Mouse (Mus musculus): ENCODE results near the gene Gm21992.

The Gm21992 gene

DNA sequence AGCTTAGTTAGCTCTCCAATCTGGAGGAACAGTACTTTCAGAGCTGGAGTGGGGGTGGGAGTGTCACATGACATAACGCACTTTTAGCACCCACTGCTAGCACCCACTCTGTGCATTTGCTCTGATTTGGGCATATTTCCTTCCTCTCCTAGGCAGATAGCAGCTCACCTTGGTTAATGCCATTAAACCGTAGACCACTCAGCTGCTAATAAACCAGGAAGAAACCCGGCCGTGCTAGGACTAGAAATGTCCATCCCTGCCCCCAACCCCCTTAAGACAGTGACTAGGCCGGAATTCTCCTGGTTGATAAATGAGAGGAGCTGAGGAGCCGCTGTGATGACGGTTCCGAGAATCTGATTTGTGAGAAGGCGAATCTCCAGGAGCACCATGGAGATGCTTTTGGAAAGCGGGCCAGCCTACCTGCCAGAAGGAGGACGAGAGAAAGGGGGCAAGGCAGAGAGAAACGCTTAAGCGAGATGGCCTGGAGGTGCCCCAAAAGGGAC is 100.3 kb downstream of the Gm21992 start, which contains the start of gene Sptbn2:
Gene Sptbn2 (plus strand): TSS at position 70 of the 503 bp plus-strand sequence.
- DNase-seq: peak; percentile 54 to 70

DNA sequence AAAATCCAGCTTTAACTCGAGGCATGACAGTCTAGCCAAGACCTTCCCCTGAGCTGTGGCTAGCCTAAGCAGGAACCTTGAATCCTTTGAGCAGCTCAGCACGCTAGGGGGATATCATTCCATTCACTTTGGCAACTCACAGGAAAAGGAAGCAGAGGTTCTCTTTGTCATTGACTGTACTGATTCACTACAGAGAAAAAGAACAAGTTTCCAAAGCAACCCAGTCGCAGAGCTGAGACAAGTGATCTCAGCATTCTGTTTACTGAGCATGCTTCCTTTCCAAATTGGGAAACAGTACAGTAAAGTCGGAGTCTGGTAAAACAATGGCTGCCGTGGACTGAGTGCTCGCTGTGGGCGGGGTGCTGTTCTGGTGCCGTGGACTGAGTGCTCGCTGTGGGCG is 102.6 kb downstream of the Gm21992 start:
- DNase-seq: no peak

DNA sequence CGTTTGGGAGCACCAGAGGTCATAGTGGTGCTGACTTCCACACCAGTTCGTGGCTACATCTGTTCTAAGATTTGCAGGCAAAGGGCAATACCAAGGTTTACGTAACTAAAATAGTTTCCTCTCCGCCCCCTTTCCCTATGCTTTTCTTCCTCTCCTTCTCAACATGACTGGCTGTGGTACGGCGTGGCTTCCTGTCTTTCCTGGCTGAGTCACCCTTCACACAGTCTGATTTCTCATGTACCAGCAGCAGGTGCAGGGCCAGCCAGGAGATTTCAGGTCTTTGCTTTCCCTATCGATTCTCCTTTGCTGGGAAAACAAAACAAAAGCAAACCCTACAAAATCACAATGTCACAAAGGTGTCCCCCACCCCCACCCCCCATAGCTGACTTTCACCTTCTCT is 110.2 kb downstream of the Gm21992 start:
- no peak for DNase-seq

DNA sequence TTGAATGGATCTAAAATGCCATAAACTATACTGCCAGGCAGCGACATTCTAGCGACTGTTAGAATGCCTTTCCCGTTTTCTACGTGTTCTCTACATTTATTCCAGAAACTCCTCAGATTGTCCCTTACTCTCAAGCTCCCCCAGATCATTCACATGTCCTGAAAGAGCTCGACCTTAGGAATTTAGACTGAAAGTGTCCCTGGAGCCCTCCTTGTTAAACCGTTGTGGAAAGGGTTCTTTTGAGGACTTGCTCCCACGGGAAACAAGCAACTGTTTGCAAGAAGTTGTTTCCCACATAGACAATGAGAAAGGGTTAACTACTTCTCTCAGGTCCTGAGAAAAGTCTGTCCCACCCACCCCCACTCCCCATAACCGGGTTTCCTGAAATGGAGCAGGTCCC is 110.8 kb downstream of the Gm21992 start:
- DNase-seq: no peak

DNA sequence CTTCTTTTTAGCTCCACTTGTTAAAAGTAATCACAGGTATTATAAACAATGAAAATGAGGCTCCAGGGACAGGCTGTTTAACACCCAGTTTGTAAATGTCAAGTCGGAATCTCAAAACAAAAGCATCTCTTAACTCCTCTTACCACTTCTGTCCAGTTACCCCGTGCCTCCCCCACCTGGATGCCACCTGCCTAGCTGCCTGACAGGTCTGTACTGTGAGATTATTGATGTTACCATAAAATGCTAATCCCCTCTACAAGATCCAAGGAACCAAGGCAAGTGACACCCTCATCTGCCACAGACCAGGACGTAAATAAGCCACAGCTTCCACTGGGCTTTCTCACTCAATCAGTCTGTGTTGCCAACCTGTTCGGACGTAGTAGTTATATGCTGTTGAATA is 111.6 kb downstream of the Gm21992 start:
- no peak for DNase-seq

DNA sequence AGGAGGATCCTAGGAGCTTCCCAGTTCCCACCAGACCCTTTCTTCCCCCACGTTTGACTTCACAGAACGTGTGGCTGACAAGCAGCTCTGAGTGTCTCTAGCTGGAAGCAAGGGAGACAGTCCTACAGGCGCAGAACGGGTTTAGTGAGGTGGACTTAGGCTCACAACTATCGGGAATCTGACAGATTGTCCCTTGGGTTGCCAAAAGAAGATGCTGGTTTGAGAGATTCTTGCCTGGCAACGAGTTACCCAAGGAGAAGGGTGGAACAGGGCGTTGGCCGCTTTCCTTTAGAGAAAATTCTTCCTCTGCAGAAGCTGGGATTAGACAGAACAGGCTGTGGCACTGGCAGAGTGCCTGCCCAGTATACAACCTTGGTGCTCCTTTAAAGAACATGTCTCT is 112.6 kb downstream of the Gm21992 start:
- peak; percentile 47 to 63 for DNase-seq

DNA sequence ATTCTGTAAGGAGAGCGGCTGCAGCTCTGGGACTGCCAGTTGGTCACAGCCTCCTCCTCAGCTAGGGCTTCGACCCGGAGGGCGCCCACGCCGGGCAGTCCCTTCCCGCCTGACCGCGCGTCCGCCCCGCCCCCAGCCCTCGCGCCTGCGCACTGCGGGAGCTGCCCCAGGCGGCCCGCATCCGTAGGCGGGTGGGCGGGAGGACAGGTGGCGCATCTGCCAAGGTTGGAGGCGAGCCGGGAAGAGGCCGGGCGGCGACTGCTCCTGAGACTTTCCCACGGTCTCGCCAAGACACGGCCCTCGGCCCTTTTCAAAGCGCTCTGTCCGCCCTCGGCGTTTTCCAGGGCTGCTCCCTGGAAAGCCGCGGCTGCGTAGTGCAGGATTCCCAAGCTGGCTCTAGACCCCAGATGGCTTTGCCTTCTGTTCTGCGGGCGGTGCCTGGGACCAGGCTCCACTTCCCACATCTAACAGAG is 113.2 kb downstream of the Gm21992 start, which contains the start of gene Gm960:
Gene Gm960 (minus strand): TSS at position 464 of the 473 bp plus-strand sequence.
- peak; percentile 92 to 97 for DNase-seq

DNA sequence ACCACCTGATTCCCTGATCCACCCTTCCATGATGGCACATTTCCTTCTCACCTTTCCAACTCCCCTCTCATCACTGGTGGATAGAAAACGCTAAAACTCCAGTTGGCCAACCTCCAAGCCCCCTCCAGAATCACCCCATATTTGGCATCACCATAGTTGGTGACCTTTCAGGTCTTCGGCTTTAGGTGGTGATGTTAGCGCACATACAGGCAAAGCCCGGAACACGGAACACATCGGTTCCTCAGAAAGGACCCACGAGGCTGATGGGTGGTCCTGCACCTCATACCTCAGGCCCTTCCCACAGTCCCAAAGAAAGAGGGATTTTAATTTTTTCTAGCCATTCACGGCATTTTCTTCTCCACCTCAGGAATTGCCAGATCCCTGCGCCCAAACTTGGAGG is 113.7 kb downstream of the Gm21992 start:
- DNase-seq: peak in 1 of 2 experiments; percentile 51

DNA sequence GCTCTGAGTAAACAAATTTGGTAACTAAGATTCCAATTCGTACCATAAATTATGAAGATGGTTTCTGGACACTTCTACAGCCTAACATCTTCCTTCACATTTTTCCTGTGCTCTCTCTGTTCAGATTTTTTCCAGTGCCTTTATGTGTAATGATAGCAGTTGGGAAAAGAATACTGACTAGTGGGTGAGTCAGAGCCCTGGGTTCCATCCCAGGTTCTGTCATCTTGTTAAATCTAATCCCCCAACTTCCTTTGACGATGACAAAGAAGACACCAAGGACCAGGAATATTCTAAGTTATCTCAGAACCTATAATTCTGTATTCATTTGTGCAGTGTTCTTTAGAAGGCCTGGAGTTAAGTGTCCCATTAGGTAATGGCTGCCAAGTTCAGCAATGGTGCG is 114.3 kb downstream of the Gm21992 start:
- DNase-seq: no peak

DNA sequence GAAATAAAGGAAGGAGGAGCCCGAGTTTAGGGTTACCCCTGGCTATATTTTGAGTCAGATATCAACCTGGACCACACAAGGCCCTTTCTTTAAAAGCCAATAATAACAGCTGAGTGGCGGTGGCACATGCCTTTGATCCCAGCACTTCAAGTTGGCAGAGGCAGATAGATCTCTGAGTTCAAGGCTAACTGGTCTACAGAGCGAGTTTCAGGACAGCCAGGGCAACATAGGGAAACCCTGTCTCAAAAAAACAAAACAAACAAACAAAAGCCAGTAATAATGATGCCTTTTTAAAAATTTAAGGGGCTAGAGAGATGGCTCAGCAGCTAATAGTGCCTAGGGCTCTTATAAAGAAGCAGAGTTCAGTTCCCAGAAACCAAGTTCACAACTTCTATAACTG is 117.1 kb downstream of the Gm21992 start:
- no peak for DNase-seq

Measured in cerebellum, adult 18-20 months (tissue).